Mouse (Mus musculus) myocyte (in vitro differentiated cells): ENCODE measurements around the gene Ugt1a10. TPM values are rescaled to one million over a fixed set of nuclear protein-coding genes. Genes with fewer than 3 reads are reported as not detected.

Experiments used
- H3K27me3 ChIP-seq: one replicate; pipeline ENCODE4 v1.6.1; 2011; ENCODE audit not compliant: control insufficient read depth, insufficient read depth, insufficient read length
- H3K36me3 ChIP-seq: one replicate; pipeline ENCODE4 v1.6.1; 2011; ENCODE audit not compliant: control insufficient read depth, insufficient read depth
- H3K4me2 ChIP-seq: one replicate; pipeline ENCODE4 v1.6.1; 2011; ENCODE audit warnings: low read depth, control low read depth
- H3K4me3 ChIP-seq: one replicate; pipeline ENCODE4 v1.5.1; 2011; ENCODE audit warnings: mild to moderate bottlenecking, control low read depth, moderate library complexity
- H3K79me2 ChIP-seq: one replicate; pipeline ENCODE4 v1.6.1; 2011; ENCODE audit not compliant: control insufficient read depth, insufficient read depth
- H3ac ChIP-seq: one replicate; pipeline ENCODE4 v1.6.1; 2011; ENCODE audit not compliant: control insufficient read depth, insufficient read length
- CEBPB ChIP-seq: IDR thresholded peaks from 2 replicates; pipeline ENCODE4 v1.6.1; 2011; ENCODE audit warnings: mild to moderate bottlenecking, moderate library complexity; ENCODE audit not compliant: poor library complexity, insufficient read depth, severe bottlenecking
- E2F4 ChIP-seq: IDR thresholded peaks from one replicate; pipeline ENCODE4 v1.6.1; 2011; ENCODE audit warnings: mild to moderate bottlenecking, control low read depth, moderate library complexity; ENCODE audit not compliant: insufficient read depth
- MAX ChIP-seq: IDR thresholded peaks from one replicate; pipeline ENCODE4 v1.6.1; 2011; ENCODE audit warnings: low read depth, mild to moderate bottlenecking, control low read depth
- MYOD1 ChIP-seq, 3 experiments: IDR thresholded peaks; one replicate each; pipeline ENCODE4 v1.6.1; 2011; ENCODE audit warnings: control low read depth in 2 of 3, low read depth in 2 of 3, mild to moderate bottlenecking in 2 of 3, moderate library complexity in 1 of 3; ENCODE audit not compliant: insufficient read length in 2 of 3, control insufficient read depth in 1 of 3
- MYOG ChIP-seq, 3 experiments: IDR thresholded peaks; one replicate each; pipeline ENCODE4 v1.6.1; 2011; ENCODE audit warnings: control low read depth in 2 of 3, low read depth in 2 of 3, mild to moderate bottlenecking in 2 of 3; ENCODE audit not compliant: insufficient read length in 2 of 3, control insufficient read depth in 1 of 3, insufficient read depth in 1 of 3
- POLR2A ChIP-seq: IDR thresholded peaks from one replicate; pipeline ENCODE4 v1.6.1; 2011; ENCODE audit warnings: low read depth, mild to moderate bottlenecking, control low read depth, moderate library complexity; ENCODE audit not compliant: insufficient read length
- POLR2AphosphoS2 ChIP-seq: IDR thresholded peaks from one replicate; pipeline ENCODE4 v1.6.1; 2011; ENCODE audit warnings: low read depth, control low read depth; ENCODE audit not compliant: insufficient read length
- REST ChIP-seq: IDR thresholded peaks from one replicate; pipeline ENCODE4 v1.6.1; 2011; ENCODE audit warnings: mild to moderate bottlenecking, control low read depth, moderate library complexity; ENCODE audit not compliant: insufficient read depth, insufficient read length
- SRF ChIP-seq: IDR thresholded peaks from one replicate; pipeline ENCODE4 v1.6.1; 2011; ENCODE audit warnings: low read depth; ENCODE audit not compliant: control insufficient read depth, insufficient read length
- TCF12 ChIP-seq: IDR thresholded peaks from one replicate; pipeline ENCODE4 v1.6.1; 2011; ENCODE audit warnings: mild to moderate bottlenecking, control low read depth; ENCODE audit not compliant: poor library complexity, insufficient read depth, severe bottlenecking
- TCF3 ChIP-seq: IDR thresholded peaks from one replicate; pipeline ENCODE4 v1.6.1; 2011; ENCODE audit warnings: low read depth, control low read depth; ENCODE audit not compliant: insufficient read length
- USF1 ChIP-seq: IDR thresholded peaks from one replicate; pipeline ENCODE4 v1.6.1; 2011; ENCODE audit warnings: low read depth, mild to moderate bottlenecking, control low read depth, moderate library complexity
- polyA plus RNA-seq: library from polyadenylated mRNA; unstranded; fragments of >200 nt; fragmentation: generic; extraction: Trizol; gene quantifications from one replicate; pipeline ENCODE4 v1.2.1, GENCODE M21; 2012; ENCODE audit warnings: missing spikeins

Ugt1a10 gene
- polyA plus RNA-seq, 1 experiment: not detected

DNA sequence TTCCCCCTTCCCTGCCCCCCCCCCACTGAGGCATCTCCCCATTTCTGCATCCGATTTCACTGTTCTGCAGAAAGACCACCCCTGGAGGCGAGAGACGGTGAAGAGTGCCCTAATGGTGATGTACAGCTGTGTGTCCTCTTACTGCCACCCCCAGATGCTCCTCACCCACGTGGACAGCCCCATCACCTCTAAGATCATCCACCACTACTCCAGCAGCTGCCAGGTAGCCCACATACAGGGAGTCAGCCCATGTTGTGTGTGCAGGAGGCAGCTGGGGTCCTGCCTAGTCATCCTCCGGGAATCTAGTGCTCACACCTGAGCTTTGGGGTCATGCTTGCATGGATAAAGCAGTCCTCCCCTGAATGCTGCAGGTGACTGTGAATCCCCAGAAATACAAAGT lies 188.7 kb downstream of the Ugt1a10 start:
- Histone ChIP-seq H3K4me3 (no peak overlapping the region), H3K27me3 (peaks cover 6% of the 10 kb centered on the region), H3ac (no peak overlapping the region), H3K36me3 (no peaks in the 10 kb centered on the region), H3K4me2 (no peak overlapping the region), H3K79me2 (no peaks in the 10 kb centered on the region)
- no peak for TF ChIP-seq MYOG (IDR thresholded peaks at IDR 0.05; ENCODE audit: control insufficient read depth in 1 of 3, insufficient read depth in 1 of 3, insufficient read length in 2 of 3, low read depth in 2 of 3)
- no peak for TF ChIP-seq TCF3
- TF ChIP-seq TCF12: no peak

DNA sequence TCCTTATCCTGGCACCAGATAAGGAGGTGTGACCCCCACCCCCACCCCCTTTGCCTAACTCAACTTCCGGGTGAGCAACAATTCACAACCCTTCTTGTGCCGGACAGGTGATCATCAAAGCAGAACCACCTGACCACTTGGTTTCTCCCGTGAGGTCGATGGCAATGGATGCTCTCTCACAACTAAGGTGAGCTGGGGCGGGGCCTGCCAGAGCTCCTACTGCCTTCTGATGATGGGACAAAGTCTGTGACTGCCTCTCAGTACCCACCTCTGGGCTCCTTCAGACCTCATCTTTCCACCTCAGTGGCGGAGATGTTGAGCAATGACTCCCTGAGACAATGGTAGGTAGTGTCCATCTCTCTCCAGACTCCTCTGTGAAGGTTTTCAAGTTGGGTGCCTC lies 190.7 kb downstream of the Ugt1a10 start:
- Histone ChIP-seq H3K27me3 (peaks cover 10% of the 10 kb centered on the region), H3ac (no peak overlapping the region), H3K79me2 (no peaks in the 10 kb centered on the region), H3K4me3 (no peak overlapping the region), H3K36me3 (no peaks in the 10 kb centered on the region), H3K4me2 (no peak overlapping the region)
- TF ChIP-seq TCF12: no peak
- TF ChIP-seq MAX: no peak
- TF ChIP-seq POLR2A: no peak
- TF ChIP-seq SRF: no peak

DNA sequence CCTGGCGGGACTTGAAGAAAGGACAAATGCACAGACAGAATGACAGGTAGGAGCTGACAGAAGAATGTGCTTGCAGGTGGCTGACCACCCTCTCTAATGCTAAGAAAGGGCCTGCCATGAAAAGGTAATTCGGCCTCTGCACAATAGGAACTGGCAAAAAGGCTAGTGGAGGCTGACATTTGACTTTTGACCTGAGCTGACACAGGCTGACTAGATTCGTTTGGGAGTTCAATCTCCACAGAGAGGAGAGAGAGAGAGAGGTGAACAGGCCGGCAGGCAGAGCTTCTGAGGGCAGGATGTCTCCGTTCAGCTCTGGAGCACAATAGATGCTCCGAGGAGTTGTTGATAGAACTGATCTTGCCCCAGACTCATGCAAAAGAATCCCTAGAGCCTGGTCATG lies 191.2 kb downstream of the Ugt1a10 start:
- peaks cover 14% of the 10 kb centered on the region for H3K27me3 ChIP-seq
- no peak overlapping the region for H3ac ChIP-seq
- no peaks in the 10 kb centered on the region for H3K79me2 ChIP-seq
- H3K4me2 ChIP-seq: no peak overlapping the region
- TF ChIP-seq TCF3 (no peak), CEBPB (no peak), MYOD1 (IDR thresholded peaks at IDR 0.05; ENCODE audit: control insufficient read depth in 1 of 3, insufficient read length in 2 of 3, low read depth in 2 of 3) (no peak), POLR2A (no peak), MYOG (IDR thresholded peaks at IDR 0.05; ENCODE audit: control insufficient read depth in 1 of 3, insufficient read depth in 1 of 3, insufficient read length in 2 of 3, low read depth in 2 of 3) (no peak), POLR2AphosphoS2 (no peak), REST (no peak), USF1 (no peak), SRF (no peak), E2F4 (no peak), MAX (no peak), TCF12 (no peak)
- H3K36me3 ChIP-seq: no peaks in the 10 kb centered on the region
- H3K4me3 ChIP-seq: no peak overlapping the region

DNA sequence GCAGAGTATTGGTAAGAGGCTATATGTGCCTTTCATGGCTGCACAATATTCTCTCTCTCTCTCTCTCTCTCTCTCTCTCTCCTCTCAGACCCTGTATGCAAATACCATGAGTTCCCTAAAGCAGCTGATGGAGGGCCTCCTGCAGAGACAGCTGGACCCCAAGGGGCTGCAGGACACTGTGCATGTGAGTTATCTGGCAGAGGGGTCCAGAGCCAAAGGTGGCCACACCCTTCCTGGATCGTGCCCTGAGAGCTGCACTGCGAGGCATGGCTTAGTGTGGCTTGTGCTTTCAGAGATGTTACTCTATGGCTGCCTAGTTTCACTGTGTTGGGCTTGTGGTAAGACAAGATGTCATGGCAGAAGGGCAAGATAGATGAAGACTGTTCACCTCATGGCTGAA lies 192.5 kb downstream of the Ugt1a10 start:
- Histone ChIP-seq H3ac (no peak overlapping the region), H3K27me3 (peaks cover 12% of the 10 kb centered on the region), H3K79me2 (no peaks in the 10 kb centered on the region), H3K4me2 (no peak overlapping the region), H3K36me3 (no peaks in the 10 kb centered on the region), H3K4me3 (no peak overlapping the region)
- TF ChIP-seq MYOD1 (IDR thresholded peaks at IDR 0.05; ENCODE audit: control insufficient read depth in 1 of 3, insufficient read length in 2 of 3, low read depth in 2 of 3) (no peak), E2F4 (no peak), POLR2A (no peak), REST (no peak), TCF12 (no peak), USF1 (no peak), POLR2AphosphoS2 (no peak)

DNA sequence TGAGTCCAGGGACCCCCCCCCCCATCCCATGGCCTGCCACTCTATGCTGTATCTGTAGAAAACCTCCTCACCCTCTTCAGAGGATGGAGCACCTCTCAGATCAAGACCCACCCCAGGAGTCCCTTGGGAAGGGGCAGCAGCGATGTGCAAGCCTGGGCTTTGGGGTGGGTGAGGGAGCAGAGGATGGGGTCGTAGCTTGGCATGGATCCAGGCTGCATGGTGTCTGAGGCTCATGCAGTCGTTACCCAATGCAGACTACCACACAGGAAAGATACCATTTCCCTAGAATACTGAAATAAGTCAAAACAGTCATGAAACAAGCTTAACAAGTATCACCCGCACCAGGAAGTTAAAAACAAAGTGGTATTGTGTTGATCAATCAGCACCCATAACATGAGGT lies 193.5 kb downstream of the Ugt1a10 start:
- H3K36me3 ChIP-seq: no peaks in the 10 kb centered on the region
- no peak overlapping the region for H3ac ChIP-seq
- TF ChIP-seq MYOD1 (IDR thresholded peaks at IDR 0.05; ENCODE audit: control insufficient read depth in 1 of 3, insufficient read length in 2 of 3, low read depth in 2 of 3): no peak
- TF ChIP-seq REST: no peak
- TF ChIP-seq POLR2A: no peak
- TF ChIP-seq TCF12: no peak
- TF ChIP-seq USF1: no peak
- no peak for TF ChIP-seq MYOG (IDR thresholded peaks at IDR 0.05; ENCODE audit: control insufficient read depth in 1 of 3, insufficient read depth in 1 of 3, insufficient read length in 2 of 3, low read depth in 2 of 3)
- no peak for TF ChIP-seq POLR2AphosphoS2
- TF ChIP-seq E2F4: no peak
- no peak for TF ChIP-seq MAX
- no peak for TF ChIP-seq CEBPB
- no peak for TF ChIP-seq SRF
- TF ChIP-seq TCF3: no peak
- no peak overlapping the region for H3K4me3 ChIP-seq
- H3K79me2 ChIP-seq: no peaks in the 10 kb centered on the region
- H3K27me3 ChIP-seq: peaks cover 8% of the 10 kb centered on the region
- no peak overlapping the region for H3K4me2 ChIP-seq
